Mouse (Mus musculus): ENCODE data around the gene Tspan17. TPM values are rescaled to one million over a fixed set of nuclear protein-coding genes. Genes with fewer than 3 reads are reported as not detected.
A peak's percentile ranks its signal among the peaks of the same experiment; 100 is the strongest.
"Not testable (repeated sequence)": the region's sequence is repeated elsewhere in the genome, so short reads cannot be mapped to it uniquely, and the experiment has no call there.

Tspan17 gene
- polyA plus RNA-seq, 1 experiment from 2014 or later: 1.5 TPM

GRCm38 (mm10) chr13:54765281-54766191 lies 23.6 kb upstream of the Tspan17 start:
- H3K4me3 ChIP-seq (replicated peaks): peak overlapping the region; percentile 16

DNA sequence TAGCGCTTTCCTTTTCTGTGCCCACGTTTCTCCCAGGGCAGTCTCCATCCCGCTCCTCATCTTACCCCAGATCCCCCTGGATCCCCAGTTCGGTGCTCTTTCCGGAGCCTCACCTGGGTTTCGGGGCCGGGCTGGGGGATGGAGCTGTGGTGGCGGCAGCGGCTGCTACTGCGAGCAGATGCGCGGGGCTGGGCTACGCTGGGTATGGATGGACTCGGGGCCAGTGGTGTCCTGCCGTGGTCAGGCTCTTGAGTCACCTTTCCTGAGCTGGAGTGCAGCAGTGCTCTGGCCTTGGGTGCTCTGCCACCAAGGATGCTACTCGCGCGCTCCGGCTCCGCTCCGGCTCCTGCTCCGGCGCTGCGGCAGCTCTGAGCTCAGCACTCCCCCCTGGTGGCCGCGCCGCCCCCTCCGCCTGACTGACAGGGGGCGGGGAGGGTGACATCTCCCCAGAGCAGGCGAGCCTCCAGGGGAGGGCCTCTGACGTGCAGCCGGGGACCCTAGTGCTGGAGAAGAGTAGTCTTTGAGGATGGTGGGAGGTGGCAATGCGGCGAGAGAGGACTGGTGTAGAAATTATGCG lies 22.9 kb upstream of the Tspan17 start, which contains the start of gene Sncb:
TSS of gene Sncb (minus strand) at position 404 of the 577 bp plus-strand sequence.
- Histone ChIP-seq H3K4me3 (replicated peaks) (peak within 1 kb of the TSS; percentile 16), H3K27ac (no peak within 1 kb of the TSS), H3K27me3 (peaks cover 62% of the 10 kb centered on the region), H3K36me3 (no peaks in the 10 kb centered on the region), H3K9ac (no peak within 1 kb of the TSS), H3K4me2 (peak within 1 kb of the TSS; percentile 41), H3K4me1 (replicated peaks) (peaks cover 10% of the 10 kb centered on the region), H3K9me3 (replicated peaks) (peaks cover 4% of the 10 kb centered on the region; the same call in 1 of the 2 replicates)
- WGBS (ENCODE audit: insufficient replicate concordance): 3% methylated on average over 33 of the region's 35 CpGs
- ATAC-seq (ENCODE audit: low read depth) (no peak), DNase-seq (no peak)

More at GRCm38 (mm10) chr13:54765281-54766191, 23.6 kb upstream of the Tspan17 start:
- Histone ChIP-seq H3K9me3 (replicated peaks) (peaks cover 4% of the 10 kb centered on the region; the same call in 1 of the 2 replicates), H3K27ac (no peak overlapping the region), H3K4me1 (replicated peaks) (peaks cover 10% of the 10 kb centered on the region), H3K9ac (no peak overlapping the region), H3K4me2 (peak overlapping the region; percentile 41), H3K36me3 (no peaks in the 10 kb centered on the region), H3K27me3 (peaks cover 68% of the 10 kb centered on the region)
- 5% methylated on average over 44 of the region's 44 CpGs for WGBS (ENCODE audit: insufficient replicate concordance)
- DNase-seq (no peak), ATAC-seq (ENCODE audit: low read depth) (no peak)

- WGBS (ENCODE audit: insufficient replicate concordance): 52% methylated on average over 4 of the region's 4 CpGs
- no peak overlapping the region for H3K4me2 ChIP-seq
- ATAC-seq (ENCODE audit: low read depth): no peak
- H3K9ac ChIP-seq: no peak overlapping the region
- H3K27ac ChIP-seq: no peak overlapping the region
- no peak overlapping the region for H3K4me3 ChIP-seq (replicated peaks)
- peaks cover 58% of the 10 kb centered on the region for H3K27me3 ChIP-seq
- no peaks in the 10 kb centered on the region for H3K36me3 ChIP-seq
- peaks cover 10% of the 10 kb centered on the region for H3K4me1 ChIP-seq (replicated peaks)
- no peak for DNase-seq
- H3K9me3 ChIP-seq (replicated peaks): peaks cover 4% of the 10 kb centered on the region; the same call in 1 of the 2 replicates
Observed at GRCm38 (mm10) chr13:54767012-54767411, 22.2 kb upstream of the Tspan17 start.

- no peak overlapping the region for H3K27ac ChIP-seq
- WGBS (ENCODE audit: insufficient replicate concordance): 62% methylated on average over 3 of the region's 3 CpGs
- no peak overlapping the region for H3K9ac ChIP-seq
- H3K27me3 ChIP-seq: no peaks in the 10 kb centered on the region
- no peak overlapping the region for H3K4me3 ChIP-seq (replicated peaks)
- H3K9me3 ChIP-seq (replicated peaks): no peaks in the 10 kb centered on the region
- DNase-seq (no peak), ATAC-seq (ENCODE audit: low read depth) (no peak)
- H3K4me1 ChIP-seq (replicated peaks): no peaks in the 10 kb centered on the region
- no peak overlapping the region for H3K4me2 ChIP-seq
- H3K36me3 ChIP-seq: no peaks in the 10 kb centered on the region
Observed at GRCm38 (mm10) chr13:54780592-54780991, 8.6 kb upstream of the Tspan17 start.

DNA sequence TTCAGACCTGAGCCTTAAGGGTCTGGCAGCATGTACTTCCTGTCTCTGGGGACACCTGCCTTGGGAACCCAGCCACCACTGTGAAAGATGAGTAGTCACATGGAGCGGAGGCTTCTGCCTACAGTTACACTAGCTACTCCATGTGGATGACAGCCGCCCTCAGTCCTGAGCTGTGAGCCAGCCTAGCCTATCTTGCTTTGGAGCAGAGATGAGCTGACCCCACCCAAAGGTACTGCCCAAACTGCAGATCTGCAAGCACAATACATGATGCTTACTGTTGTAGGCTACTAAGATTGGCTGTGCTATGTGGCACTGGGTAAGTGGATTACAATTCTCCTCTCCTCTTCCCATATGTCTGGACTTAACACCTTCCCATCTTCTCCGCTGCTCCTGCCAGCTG lies 8.1 kb upstream of the Tspan17 start:
- 69% methylated on average over 3 of the region's 3 CpGs for WGBS (ENCODE audit: insufficient replicate concordance)
- no peak overlapping the region for H3K4me3 ChIP-seq (replicated peaks)
- H3K36me3 ChIP-seq: no peaks in the 10 kb centered on the region
- H3K4me1 ChIP-seq (replicated peaks): no peaks in the 10 kb centered on the region
- no peak overlapping the region for H3K4me2 ChIP-seq
- ATAC-seq (ENCODE audit: low read depth) (no peak), DNase-seq (no peak)
- no peak overlapping the region for H3K9ac ChIP-seq
- H3K9me3 ChIP-seq (replicated peaks): no peaks in the 10 kb centered on the region
- H3K27me3 ChIP-seq: peaks cover under 1% of the 10 kb centered on the region; the same call in 1 of the 2 replicates
- H3K27ac ChIP-seq: no peak overlapping the region

DNA sequence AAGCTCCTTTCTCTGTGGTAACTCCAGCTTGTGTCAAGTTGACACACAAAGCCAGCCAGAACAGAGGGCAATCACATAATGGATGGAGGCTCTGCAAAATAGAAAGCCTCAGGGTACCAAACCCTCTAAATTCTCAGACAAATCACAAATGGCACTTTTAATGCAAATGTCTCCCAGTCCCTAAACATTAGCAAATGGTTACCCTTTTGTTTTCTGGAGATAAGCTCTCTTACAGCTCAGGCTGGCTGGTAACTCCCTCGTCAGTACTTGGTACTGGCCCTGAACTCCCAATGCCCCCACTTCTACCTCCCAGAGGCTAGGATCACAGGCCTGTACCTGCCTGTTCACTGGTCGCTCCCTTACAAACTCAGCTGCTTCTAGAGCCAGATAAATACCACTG lies 5.9 kb upstream of the Tspan17 start:
- Histone ChIP-seq H3K27ac (no peak overlapping the region), H3K36me3 (no peaks in the 10 kb centered on the region), H3K4me1 (replicated peaks) (no peaks in the 10 kb centered on the region), H3K9ac (no peak overlapping the region), H3K4me3 (replicated peaks) (no peak overlapping the region), H3K9me3 (replicated peaks) (no peaks in the 10 kb centered on the region), H3K4me2 (no peak overlapping the region), H3K27me3 (peaks cover 3% of the 10 kb centered on the region; the same call in 1 of the 2 replicates)
- ATAC-seq (ENCODE audit: low read depth) (no peak), DNase-seq (no peak)
- WGBS (ENCODE audit: insufficient replicate concordance): 25% methylated on average over 2 of the region's 2 CpGs

- 60% methylated on average over 4 of the region's 4 CpGs for WGBS (ENCODE audit: insufficient replicate concordance)
- Histone ChIP-seq H3K4me1 (replicated peaks) (peaks cover under 1% of the 10 kb centered on the region; the same call in 1 of the 2 replicates), H3K9ac (no peak within 1 kb of the TSS), H3K4me3 (replicated peaks) (no peak within 1 kb of the TSS), H3K27me3 (peaks cover 7% of the 10 kb centered on the region; the same call in 1 of the 2 replicates), H3K27ac (no peak within 1 kb of the TSS), H3K4me2 (no peak within 1 kb of the TSS), H3K36me3 (no peaks in the 10 kb centered on the region), H3K9me3 (replicated peaks) (no peaks in the 10 kb centered on the region)
- no peak for ATAC-seq (ENCODE audit: low read depth)
- no peak for DNase-seq
Observed at GRCm38 (mm10) chr13:54783698-54784097, 5.5 kb upstream of the Tspan17 start, which contains the start of gene Eif4e1b. Gene Eif4e1b (plus strand): TSS chr13:54783998.

DNA sequence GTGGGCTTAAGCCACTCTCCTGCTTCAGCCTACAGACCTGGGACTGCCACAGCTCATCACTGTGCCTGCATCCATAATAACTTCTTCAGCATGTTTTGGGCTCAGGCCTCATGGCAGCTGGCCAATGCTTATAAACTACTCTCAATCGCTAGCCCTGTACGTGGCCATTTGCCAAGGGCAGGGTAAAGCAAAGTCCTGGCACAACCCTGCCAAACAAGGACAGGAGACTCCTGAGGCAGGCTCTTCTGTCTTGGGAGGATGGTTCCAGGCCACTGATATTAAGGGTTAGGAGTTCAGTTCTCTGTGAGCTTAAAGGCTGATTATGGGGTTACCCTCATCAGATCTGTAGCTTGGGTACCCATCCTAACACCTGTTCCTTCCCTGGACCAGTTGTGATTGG lies 1.6 kb upstream of the Tspan17 start:
- not testable (repeated sequence) for DNase-seq; H3K27ac ChIP-seq; H3K36me3 ChIP-seq; H3K9me3 ChIP-seq (replicated peaks); H3K9ac ChIP-seq; ATAC-seq (ENCODE audit: low read depth); H3K4me2 ChIP-seq; H3K4me3 ChIP-seq (replicated peaks)
- 72% methylated on average over 2 of the region's 2 CpGs for WGBS (ENCODE audit: insufficient replicate concordance)
- Histone ChIP-seq H3K4me1 (replicated peaks) (peaks cover 18% of the 10 kb centered on the region), H3K27me3 (peaks cover 43% of the 10 kb centered on the region)

DNA sequence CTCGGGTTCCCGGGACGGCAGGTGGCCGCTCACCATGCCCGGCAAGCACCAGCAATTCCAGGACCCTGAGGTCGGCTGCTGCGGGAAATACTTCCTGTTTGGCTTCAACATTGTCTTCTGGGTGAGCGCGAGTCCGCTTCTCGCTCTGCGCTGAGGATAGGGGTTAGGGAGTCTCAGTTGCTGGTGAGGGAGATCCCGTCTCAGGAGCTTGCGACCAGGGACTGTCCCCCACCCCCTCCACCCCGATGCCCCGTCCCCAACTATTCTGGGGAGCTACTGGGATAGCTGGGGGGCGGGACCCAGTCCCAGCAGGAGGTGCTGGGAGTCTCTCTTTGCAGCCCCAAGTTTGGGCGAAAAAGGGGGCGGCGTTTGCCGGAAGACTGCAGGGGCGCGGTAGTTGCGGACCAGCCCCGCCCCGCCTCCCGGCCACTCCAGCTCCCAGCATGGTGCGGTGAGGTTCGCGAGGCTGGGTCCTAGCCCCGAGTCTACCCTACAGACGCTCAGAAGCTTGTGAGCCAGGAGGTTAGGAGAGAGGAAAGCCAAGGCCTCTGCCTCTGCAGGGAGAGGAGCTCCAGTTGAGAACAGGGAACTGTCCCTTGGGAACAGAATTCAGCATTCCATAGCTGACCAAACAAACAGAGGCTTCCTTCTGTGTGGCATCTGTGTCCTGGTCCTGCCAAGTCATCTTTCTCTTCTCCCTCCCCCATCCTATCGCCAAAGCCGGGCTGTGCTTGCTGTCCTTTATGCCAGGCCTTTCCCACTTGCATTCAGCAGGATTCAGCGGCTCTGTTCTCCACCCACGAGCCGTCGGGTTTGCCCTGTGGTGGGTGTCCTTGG lies 602 bp downstream of the Tspan17 start:
- ATAC-seq (ENCODE audit: low read depth) (0 out of 2 replicates have a peak, but pooled peaks have one; percentile 19), DNase-seq (no peak)
- 2% methylated on average over 38 of the region's 38 CpGs for WGBS (ENCODE audit: insufficient replicate concordance)
- Histone ChIP-seq H3K9ac (peak overlapping the region; percentile 26; the same call in 1 of the 2 replicates), H3K4me2 (peak overlapping the region; percentile 76), H3K4me1 (replicated peaks) (peaks cover 18% of the 10 kb centered on the region), H3K27ac (no peak overlapping the region), H3K36me3 (no peaks in the 10 kb centered on the region), H3K4me3 (replicated peaks) (peak overlapping the region; percentile 56), H3K9me3 (replicated peaks) (no peaks in the 10 kb centered on the region; the same call in 1 of the 2 replicates), H3K27me3 (peaks cover 47% of the 10 kb centered on the region)

DNA sequence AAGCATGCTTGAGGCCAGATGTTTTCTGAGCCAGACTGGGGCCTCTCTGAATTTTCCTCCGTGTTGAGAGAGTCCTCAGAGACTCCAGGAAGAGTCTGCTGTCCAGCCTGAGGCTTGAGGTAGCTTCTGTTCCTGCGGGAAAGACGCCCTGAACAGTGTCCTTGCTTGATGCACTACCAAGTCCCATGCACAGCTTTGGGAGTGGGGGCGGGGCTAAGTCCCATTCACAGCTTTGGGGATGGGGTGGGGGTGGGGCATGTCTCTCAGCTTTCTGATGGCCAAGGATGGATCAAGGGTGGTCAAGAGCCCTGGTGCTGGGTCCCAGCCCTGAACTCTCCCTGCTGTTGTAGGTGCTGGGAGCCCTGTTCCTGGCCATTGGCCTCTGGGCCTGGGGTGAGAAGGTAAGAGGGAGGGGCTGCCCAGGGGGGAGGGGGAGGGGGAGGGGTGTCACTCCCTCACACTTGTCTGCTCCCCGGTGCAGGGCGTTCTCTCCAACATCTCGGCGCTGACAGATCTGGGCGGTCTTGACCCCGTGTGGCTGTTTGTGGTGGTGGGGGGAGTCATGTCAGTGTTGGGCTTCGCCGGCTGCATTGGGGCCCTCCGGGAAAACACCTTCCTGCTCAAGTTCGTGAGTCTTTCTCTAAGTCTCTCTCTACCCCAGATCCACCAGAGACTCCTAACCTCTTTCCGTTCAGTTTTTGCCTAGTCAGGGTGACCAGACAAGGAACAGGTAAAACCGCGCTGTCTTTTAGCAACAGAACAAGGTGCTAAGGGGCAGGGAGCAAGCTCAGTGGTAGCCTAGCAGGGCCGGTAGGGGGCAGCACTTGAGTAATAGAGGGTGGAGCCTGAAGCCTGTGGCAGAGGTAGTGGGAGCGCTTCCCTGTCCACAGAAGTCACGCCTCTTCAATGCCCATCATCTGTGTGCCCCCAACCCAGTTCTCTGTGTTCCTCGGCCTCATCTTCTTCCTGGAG lies 3.4 kb downstream of the Tspan17 start:
- no peak overlapping the region for H3K4me2 ChIP-seq
- H3K27me3 ChIP-seq: peaks cover 44% of the 10 kb centered on the region
- no peak overlapping the region for H3K4me3 ChIP-seq (replicated peaks)
- WGBS (ENCODE audit: insufficient replicate concordance): 17% methylated on average over 21 of the region's 21 CpGs
- DNase-seq: no peak
- H3K9me3 ChIP-seq (replicated peaks): no peaks in the 10 kb centered on the region; the same call in 1 of the 2 replicates
- ATAC-seq (ENCODE audit: low read depth): no peak
- no peaks in the 10 kb centered on the region for H3K36me3 ChIP-seq
- H3K27ac ChIP-seq: no peak overlapping the region
- H3K4me1 ChIP-seq (replicated peaks): peaks cover 18% of the 10 kb centered on the region
- H3K9ac ChIP-seq: no peak overlapping the region

Data from liver, embryonic 13.5 days (tissue).